Mouse (Mus musculus) heart, postnatal 10 days (tissue): ENCODE results near the gene St7l. TPM values are rescaled to one million over a fixed set of nuclear protein-coding genes. Genes with fewer than 3 reads are reported as not detected.

Source experiments
- DNase-seq, 2 experiments: peaks; one replicate each; pipeline ENCODE4 v3.0.0; 2021
- intact Hi-C: fragments of 180-260 bp; cut with DNase I; formaldehyde crosslinking; loops from one replicate; pipeline ENCODE4 v1.15.1; 2025
- total RNA-seq, 2 experiments: library from RNA; stranded (reverse); gene quantifications; 2 replicates each; pipeline ENCODE4 v1.2.3; 2021

Gene St7l
- total RNA-seq, 2 experiments from 2014 or later, result 21.6 to 22.6 TPM

- peak; percentile 32 to 37 for DNase-seq
- intact Hi-C loops, result no loop called here
These were observed 97.6 kb downstream of the St7l start, which contains the start of gene Wnt2b for GRCm38 (mm10) chr3:104961066-104962059. Wnt2b (minus strand) TSS chr3:104961921.

DNA sequence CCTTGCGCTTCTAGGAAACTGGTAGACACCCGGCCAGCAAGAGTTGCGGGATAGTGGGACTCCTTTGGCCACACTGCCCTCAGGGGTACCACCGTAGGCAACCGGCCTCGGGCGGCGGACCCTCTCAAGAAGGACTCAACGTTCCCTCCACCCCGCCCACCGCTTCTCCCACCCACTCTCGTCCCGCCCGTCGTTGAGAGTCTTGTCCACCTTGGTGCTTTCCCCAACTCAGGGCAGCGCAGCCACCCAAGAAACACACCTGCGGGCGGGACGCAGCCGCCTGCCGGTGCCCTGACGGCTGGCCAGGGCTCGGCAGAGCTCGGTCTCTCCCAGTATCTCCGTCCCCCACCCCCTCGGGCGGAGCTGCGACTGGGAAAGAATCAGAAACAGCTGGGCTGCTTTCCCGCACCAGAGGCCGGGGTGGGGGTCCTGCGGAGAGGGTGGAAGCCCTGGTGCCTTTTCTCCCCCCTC, 98.4 kb downstream of the St7l start:
- intact Hi-C loops, result no loop called here
- peak; percentile 14 to 35 for DNase-seq

- intact Hi-C loops, result no loop called here
- no peak for DNase-seq
These were observed 99.1 kb downstream of the St7l start for GRCm38 (mm10) chr3:104962866-104963265.

DNA sequence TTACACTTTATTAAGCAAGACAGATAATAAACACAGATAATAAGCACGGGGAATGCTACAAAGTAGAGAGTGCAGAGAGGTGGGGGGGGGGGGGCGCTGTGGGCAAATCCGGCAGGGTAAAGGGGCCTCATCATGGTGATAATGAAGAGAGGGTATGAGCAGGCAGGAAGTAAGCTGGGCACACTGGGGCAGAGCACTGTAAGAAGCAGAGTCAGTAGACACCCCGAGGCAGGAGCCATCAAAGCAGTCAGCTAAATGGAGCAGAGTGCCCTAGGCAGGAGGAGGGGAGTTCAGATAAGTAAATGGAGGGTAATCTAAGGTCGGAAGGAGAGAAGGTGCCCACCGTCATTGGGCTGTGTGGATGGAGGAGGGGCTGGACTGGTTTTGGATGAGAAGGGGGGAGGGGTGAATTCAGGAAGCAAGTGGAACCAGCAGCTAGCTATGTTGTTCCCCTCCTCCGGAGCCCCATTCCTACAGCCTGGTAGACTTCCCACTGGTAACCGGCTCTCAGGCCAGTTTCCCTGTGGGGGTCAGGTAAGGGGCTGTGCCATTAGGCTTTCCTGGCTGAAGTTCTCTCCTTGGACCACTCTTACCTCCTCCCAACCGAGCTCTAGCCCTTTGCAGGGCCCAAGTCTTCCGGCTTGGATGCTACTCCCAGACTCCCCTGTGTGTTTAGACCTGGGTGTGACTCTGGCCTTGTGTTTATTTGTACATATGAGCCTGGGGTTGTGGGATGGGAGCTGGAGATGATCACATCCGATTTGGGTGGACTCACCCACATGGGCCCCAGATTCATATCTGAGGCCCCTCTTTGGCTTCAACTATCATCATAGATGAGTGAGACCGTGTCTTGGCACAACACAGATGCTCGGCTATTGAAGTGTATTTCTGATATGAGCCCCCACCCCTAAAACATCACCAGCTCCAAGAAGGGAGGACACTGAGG, 99.8 kb downstream of the St7l start:
- no peak for DNase-seq
- intact Hi-C loops, result no loop called here

DNA sequence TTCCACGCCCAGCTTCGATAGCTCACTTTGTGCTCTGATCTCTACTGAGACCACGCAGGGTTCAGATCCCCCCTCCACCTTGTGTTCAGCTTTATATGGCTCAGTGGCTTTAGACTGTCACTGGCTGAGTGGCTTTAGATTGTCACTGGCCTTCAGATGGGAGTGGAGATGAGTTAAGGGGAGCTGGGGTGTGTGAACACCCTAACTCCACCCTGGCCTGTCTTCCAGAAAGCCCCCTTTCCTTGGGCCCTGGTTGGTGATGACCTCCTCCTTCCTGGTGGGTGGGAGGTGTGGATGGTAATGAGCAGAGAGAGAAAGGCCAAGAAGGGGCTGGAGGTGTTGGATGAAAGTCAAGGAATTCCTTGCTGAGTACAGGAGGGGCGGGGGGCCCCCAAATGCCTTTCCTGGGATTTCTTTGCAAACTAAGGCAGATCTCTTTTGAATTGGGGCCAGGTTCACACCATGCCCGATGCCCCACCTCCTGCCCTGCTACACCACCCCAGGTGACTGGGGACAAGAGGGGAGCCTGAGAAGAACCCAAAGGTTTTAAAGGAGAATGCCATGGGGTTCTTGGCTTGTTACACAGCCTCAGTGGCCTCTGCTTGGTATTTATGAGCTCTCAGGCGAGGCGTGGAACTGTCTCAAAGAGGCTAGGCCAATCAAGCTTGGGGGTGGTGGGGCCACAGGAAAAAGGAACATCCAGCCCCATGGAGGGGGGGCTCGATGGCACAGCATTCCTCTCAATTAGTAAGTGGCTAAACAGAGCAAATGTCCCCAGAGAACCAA, 101.5 kb downstream of the St7l start:
- no peak for DNase-seq
- intact Hi-C loops, result loop anchor here (5.0 kb wide), 3 partner anchors 93 to 253 kb away; partner anchors contain the start of gene Rhoc

- DNase-seq, result no peak
- intact Hi-C loops, result loop anchor here (5.0 kb wide), 3 partner anchors 94 to 254 kb away; partner anchors contain the start of gene Rhoc
These were observed 102.3 kb downstream of the St7l start for GRCm38 (mm10) chr3:104965991-104966554.

DNA sequence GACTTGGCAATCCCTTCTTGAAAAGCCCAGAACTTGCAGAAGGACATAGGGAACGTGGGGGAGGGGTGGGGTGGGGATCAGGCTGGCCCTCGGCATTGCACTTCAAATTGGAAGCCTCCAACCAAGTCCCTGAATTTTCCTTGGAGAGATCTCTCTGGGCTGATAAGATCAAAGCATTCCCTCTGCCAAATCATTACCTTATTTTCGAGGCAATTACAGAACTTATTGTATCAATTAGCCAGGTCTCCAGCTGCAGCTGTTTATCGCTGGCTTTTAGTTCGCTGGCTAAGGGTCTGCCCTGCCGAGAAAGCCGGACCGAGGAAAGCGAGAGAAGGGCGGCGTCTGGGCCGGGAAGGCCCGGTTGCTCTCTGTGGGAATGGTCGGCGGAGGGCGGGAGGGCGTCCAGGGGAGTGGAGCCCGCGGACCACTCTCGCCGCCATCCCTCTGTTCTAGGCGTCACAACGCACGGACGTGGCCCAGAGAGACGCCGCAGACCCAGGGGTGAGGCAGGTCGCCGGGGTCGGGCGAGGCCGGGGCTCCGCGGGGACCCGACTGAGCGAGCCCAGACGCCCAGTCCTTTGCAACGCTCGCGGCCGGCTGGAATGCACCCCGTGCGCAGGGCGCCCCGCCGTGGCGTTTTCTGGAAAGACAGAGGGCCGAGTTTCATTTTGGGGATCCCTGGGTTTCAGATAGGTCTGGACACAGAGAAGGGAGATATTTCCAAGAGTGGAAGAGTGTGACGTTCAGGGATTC, 103.9 kb downstream of the St7l start:
- intact Hi-C loops, result loop anchor here (5.0 kb wide), 3 partner anchors 95 to 255 kb away; partner anchors contain the start of gene Rhoc
- DNase-seq, result peak; percentile 95 to 98

Other genes with a start within 250 kb of the St7l start
- 100 to 1,000 TPM; 173 to 202 TPM for gene Slc16a1, start 225.3 kb upstream of the St7l start, total RNA-seq
- gene Ppm1j, start 82.9 kb upstream of the St7l start, total RNA-seq, result 10 to 100 TPM; 51.9 to 57.2 TPM
- gene Fam19a3, start 82.2 kb upstream of the St7l start, total RNA-seq, result 1 to 10 TPM; 2.2 to 2.6 TPM
- 100 to 1,000 TPM; 243 to 255 TPM for gene Rhoc, start 75.6 kb upstream of the St7l start, total RNA-seq
- 10 to 100 TPM; 10.3 to 14.6 TPM for gene Mov10, start 45.4 kb upstream of the St7l start, total RNA-seq
- gene Capza1, start 500 bp downstream of the St7l start, total RNA-seq, result 10 to 100 TPM; 64.7 to 73.5 TPM
- 1 to 10 TPM in 1 of 2 experiments, under 1 TPM in 1; 0.84 to 2.1 TPM for gene Wnt2b, start 97.9 kb downstream of the St7l start, total RNA-seq
- 10 to 100 TPM; 33.4 to 33.5 TPM for gene Cttnbp2nl, start 189.1 kb downstream of the St7l start, total RNA-seq
- gene 4930564D02Rik, start 202.8 kb downstream of the St7l start, total RNA-seq, result not detected